Mouse (Mus musculus): ENCODE measurements at regions not wholly inside any gene's neighbourhood (a gene's known extent, or its start where the extent isn't known, plus 50 kb on each side); places are given as distances from the start of the nearest gene placed in this dataset.

DNA sequence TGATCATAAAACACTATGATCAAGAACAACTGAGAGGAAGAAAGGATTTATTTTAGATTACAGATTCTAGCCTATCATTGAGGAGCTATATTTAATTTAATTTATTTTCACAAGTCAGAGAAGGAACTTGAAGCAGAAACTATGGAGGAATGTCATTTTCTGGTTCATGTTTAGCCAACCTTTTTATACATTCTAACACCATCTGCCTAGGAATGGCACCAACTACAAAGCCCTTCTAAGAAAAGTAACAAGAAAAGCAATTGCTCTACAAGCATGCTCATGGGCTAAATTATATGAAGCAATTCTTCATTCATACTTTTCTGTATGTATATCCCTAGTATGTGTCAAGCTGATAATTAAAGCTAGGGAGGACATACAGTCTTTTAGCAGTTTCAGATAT is 155.0 kb upstream of the Vwde start:
- TF ChIP-seq POLR2A (IDR thresholded peaks at IDR 0.05; ENCODE audit: borderline replicate concordance, insufficient read depth, low read length), result no peak
- no peak for TF ChIP-seq CTCF (IDR thresholded peaks at IDR 0.05; ENCODE audit: borderline replicate concordance, insufficient read depth, low read depth, low read length)

Data from cerebellum, adult 2 months (tissue).